Mouse (Mus musculus) WW6 (cell line): Measurements from ENCODE around the gene Fbxo3.
"Not testable (repeated sequence)": the region's sequence is repeated elsewhere in the genome, so short reads cannot be mapped to it uniquely, and the experiment has no call there.

Experiments used
- DNase-seq: peaks from one replicate; pipeline ENCODE4 v3.0.0-alpha.2; 2013; ENCODE audit warnings: low read depth, low spot score

The Fbxo3 gene

DNA sequence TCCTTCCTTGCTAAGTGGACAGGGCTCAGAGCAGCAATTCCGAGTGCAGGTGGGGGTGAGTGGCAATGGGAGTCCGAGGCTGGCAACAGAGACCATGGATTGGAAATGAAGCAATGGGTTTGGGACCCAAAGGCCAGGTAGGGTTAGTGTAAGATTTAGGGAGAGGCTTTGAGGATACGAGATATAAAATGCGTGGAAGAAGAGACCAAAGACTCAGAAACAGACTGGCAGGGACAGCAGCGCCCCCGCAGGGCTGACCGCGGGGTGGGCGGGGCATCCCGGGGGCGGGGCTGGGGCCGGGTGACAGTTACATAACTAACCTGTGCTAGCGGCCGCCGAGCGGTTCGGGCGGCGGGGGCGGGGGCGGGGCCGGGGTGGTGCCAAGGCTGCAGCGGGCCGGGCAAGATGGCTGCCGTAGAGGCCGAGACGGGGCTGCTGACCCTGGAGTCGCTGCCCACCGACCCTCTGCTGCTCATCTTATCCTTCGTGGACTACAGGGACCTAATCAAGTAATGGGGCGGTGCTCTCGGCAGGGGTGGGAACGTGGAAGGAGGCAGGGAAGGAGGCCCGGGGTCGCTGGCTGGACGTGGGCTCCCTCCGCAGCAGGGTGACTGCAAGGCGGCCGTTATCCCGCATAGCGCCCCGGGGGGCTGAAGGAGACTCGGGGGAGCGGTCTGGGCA, at the start of gene Fbxo3:
Gene Fbxo3 (plus strand): TSS at position 264 of the 681 bp plus-strand sequence.
- no peak for DNase-seq

DNA sequence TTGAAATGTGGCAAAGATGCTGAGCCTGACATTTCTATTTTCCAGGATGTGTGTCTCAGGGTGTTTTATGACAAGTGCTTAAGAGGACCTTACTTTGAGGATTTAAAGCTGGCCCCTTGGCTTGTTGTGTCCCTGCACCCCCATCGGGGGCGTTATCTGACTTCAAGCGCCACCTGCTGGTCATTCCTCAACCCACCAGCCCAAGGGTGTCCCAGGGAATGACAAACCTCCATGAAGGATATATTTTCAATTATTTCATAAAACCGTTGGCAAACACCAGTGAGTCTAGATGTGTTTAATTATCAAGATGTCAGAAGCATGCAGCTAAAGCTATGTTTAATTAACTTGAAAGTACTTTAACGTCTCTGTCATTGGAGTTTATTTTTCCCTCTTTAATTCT, 45.3 kb upstream of the Fbxo3 start:
- no peak for DNase-seq

DNA sequence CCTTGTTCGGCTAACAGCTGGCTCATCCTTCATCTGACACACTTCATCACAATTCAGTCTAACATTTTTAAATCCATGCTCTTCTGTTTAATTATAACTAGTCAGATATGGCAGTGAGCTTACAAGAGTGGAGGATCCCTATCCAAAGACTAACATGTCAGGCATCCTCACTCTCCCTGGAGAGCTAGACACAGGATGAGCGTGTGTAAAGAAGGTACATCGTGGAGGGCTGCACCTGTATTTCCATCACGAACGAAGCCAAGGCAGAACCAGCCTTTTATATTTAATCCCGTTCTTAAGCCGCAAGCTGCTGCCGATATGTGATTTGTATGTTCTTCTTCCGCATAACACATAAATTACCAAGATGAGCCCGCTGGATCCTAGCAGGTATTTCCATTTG, 44.4 kb upstream of the Fbxo3 start:
- DNase-seq: no peak

DNA sequence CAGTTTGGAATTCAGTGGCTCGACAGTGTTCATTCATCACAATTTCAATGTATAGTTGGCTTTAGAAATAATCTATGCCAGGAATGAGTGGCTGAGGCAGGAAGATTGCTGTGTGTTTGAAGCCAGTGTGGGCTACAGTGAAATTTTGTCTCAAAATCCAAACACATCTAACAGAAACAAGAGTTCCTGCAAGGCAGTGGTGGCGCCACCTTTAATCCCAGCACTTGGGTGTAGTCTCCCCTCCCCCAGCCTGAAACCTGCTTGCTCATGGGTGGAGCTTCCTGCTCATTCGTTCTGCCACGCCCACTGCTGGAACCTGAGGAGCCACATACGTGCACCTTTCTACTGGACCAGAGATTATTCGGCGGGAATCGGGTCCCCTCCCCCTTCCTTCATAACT, 39.9 kb upstream of the Fbxo3 start:
- not testable (repeated sequence) for DNase-seq

DNA sequence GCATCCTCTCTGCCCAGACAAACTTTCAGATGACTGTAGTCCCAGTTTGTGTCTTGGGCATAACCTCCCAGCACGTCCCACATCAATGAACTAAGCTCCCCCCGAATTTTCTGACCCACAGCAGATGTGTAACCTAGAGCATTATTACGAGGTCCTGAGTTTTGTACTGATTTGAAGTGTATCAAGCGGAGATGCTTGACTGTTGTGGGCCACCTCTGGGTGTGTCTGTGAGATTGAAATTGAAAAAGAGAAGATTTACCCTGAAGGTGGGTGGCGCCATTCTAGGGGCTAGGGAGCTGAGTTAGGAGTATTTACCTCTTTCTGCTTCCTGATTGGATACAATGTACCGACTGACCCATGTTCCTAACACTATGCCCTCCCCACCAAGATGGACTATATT, 37.8 kb upstream of the Fbxo3 start:
- no peak for DNase-seq

DNA sequence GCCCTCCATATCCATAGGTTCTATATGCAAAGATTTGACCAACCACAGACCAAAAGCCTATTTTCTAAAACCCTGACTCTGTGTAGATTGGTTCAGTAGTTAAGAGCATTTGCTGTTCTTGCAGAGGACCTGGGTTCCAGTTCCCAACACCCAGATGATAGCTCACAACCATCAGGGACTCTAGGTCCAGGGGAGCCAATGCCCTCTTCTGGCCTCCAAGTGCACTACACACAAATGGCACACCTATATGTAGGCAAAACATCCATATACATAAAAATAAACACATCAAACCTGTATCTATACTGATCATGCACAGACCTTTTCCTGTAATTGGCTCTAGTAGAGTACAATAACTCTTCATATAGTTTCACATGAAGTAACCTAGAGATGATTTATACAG, 36.2 kb upstream of the Fbxo3 start:
- DNase-seq: no peak

DNA sequence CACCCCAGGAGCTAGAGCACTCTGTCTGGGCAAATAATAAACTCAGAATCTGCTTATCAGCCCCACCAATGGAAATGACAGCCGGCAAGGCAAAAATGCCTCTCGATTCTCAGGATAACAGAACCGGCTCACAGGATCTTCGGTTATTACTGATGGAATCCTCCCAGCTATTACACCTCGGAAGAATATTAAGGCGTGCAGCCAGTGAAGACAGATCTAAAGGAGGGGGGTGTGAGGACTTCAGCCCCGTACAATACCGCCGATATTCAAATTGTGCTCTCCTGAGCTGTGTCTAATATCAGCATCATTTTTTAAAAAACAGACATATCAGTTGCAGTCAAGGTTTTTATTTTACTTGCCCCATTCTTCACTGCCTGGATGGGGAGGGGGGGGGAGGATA, 35.4 kb upstream of the Fbxo3 start:
- no peak for DNase-seq

DNA sequence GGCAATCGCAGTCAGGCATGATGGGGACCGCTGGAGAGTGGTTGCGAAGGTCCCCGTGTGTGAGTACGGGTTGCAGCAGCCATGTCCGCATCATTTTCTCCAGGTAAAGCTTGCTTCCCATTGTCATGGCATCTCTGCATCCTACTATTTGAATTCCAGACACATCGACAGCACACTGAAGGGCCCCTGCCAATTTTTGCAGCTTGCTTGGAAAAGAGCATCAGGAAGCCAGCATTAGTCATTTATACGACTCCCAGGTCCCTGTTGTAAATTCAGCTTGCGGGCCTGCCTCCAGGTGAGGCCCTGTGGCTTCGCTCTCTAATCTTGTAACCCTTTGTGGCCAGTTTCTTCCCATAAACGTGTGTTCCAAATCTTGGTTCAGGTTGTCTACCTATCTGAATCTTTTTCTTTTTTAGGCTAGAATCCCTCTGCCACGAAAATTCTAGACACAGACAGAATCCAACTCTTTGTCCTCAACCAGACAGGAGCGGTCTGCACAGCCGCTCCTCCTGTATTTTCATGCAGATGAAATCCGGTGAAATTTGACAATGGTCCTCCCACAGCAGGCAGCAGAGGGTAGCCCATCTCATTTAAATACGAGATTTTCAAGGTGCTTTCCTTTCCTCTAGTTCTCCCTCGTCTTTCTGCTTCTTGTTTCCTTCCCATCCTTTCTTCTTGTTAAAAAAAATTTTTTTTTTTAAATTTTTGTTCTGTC, 34.7 kb upstream of the Fbxo3 start:
- DNase-seq: no peak

DNA sequence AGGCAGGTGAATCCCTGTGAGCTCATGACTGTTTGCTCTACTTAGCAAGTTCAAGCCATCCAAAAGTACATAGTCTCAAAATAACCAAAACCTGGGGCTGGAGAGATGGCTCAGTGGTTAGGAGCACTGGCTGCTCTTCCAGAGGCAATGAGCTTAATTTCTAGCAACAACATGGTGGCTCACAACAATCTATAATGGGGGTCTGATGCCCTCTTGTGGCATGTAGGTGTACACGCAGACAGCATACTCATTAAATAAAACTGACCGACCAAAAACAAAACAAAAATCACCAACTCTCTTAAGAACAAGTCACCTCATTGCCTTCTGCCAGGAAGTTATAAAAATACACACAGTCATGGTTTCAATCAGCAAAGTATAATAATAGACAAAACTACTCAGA, 26.4 kb upstream of the Fbxo3 start:
- DNase-seq: no peak

DNA sequence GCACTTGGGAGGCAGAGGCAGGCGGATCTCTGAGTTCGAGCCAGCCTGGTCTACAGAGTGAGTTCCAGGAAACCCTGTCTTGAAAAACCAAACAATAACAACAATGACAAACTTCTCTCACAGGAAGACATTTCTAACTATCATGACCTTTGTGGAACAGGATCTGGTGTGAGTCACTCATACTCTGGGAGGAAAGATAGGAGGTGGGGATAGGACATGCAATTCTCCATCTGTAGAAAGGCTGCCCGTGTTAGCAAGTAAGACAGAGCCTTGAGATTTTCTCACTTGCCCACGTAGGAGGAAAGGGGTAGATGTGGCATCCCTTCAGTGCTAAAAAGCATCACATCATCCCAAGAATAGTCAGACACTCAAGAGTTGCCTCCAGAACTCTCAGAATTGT, 25.7 kb upstream of the Fbxo3 start:
- DNase-seq: no peak

DNA sequence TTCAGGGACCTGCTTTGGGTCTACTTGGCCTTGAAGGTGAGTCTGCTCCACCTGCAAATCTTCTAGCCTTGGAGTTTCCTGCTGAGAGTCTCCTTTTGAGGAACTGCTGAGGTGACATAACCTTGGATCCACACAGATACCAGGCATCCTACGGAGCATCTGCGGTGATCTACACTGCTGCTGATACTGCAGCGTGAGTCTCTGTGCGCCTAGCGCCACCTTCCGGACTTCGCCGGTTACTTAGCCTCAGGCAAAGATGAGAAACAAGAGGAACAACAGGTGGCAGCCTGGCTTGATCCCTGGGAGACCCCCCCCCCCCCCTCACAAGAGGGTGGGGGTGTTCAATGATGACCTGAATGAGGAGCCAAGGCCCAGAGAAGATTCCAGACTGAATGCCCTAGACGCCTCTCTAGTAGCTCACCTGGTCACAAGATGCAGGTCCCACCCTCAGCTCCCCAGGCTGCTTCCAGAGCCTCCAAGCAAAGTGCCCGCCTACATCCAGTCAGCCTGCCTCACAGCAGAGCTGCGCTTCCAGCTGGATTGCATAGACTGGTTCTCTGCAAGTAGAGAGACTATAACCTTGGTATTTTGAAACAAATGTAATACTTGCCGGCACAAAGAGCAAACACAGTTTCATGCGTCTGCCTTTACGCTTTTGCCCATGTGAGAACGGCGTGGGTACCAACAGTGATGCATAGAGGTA, 24.7 kb upstream of the Fbxo3 start:
- DNase-seq: peak; percentile 66

DNA sequence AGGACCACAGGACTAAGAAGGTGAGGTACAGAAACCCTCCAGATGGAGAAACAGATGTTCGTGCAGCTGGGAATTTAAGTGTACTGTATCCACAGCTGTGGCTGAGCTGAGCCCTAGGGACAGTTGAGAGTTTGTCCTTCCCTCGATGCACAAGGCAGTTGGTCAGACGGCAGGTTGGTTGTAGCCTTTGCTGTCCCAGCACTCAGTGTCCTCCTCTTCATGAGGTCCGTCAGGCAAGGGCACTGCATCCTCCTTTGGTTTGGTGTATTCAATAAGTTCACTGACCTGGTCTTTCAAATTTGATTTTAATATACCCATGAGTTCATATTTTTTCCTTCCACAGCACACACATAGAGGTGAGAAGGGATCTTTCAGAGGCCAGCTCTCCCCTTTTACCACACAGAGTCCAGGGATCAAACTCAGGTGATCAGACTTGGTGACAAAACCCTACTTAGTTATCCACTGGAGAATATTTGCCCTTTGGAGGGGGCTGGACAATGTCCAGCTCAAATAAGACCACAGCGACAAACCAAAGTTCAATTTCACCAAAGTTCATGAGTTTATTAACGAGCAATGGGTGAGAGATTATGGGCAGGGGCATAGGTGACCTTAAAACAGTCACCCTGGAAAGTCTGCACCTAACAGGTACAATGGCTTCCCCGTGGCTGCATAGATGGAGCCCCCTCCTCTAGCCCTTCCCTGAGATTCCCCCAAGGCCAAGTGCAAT, 19.6 kb upstream of the Fbxo3 start:
- DNase-seq: no peak

DNA sequence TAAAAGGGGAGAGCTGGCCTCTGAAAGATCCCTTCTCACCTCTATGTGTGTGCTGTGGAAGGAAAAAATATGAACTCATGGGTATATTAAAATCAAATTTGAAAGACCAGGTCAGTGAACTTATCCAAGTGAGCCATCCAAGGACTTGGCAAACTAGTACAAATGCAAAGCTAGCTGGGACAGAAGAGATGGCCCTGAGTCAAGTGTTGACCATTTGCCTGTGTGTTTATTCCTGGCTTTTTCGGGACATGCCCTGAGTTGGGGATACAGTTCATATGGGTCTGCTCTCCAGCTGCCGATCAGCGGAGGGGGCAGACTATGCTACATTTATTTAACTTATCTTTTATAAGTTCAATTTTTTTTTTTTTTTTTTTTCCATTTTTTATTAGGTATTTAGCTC, 18.7 kb upstream of the Fbxo3 start:
- not testable (repeated sequence) for DNase-seq

DNA sequence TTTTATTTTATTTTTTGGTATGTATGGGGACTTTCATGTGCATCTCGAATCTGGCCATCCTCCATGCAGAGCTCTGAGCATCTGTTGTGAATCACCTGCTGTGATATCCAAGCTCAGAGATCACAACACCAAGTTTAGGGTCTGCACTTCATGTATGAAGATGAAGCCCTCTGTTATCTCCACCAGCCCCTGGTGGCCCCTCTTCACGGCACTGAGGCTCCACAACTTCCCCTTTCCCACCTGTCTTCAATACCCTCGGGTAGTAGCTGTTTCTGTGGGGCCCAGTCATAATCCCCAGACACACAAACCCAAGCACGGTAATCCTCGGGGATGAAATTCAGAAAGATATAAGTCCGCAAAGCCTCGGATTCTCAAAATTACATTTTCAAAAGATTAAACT, 4.4 kb upstream of the Fbxo3 start:
- no peak for DNase-seq

DNA sequence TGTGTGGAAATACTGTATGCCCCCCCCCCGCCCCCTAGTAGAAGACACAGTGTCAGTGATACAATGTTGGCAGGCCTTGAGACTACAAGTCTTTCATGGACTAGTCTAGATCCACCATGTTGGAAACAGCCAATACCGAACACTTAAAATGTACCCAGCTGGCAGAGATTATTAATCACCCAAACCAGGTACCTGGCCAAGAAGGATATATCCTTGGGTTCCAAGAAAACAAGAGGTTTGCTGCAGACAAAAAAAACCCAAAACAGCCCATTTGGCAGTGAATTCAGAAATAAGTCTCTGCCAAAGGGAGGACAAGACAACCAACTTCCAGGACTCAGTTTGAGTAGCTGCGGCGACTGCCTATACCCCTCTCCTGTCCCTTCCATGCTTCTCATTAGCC, 2.9 kb upstream of the Fbxo3 start:
- DNase-seq: no peak

DNA sequence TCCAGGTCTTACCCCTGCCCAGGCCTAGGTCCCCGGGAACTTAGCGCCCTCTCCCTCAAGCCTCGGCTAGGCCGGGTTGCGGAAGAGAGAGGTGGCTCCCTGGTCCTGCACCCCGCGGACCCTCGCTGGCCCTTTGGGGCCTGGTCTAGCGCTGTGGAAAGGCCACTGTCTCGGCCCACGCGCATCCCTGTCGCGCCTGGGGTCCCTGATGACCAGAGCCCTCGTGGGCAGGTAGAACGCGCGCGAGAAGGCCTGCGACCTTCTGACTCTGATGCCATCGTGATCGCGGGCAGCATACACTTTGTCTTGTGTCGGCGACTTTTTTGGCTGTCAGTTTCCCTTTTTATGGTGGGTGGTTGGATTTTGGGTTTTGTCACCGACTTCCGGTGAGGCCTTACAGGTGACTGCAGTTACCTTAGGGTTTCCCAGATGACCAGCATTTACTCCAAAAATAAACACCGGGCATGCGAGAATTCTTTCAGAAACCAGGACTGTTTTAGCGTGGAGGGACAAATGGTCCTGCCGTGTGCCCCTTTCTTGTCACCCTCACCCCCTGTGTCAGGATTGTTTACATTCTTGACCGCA, 710 bp downstream of the Fbxo3 start, which contains the start of gene 4931422A03Rik:
Gene 4931422A03Rik (minus strand): TSS at position 223 of the 585 bp plus-strand sequence.
- DNase-seq: no peak

DNA sequence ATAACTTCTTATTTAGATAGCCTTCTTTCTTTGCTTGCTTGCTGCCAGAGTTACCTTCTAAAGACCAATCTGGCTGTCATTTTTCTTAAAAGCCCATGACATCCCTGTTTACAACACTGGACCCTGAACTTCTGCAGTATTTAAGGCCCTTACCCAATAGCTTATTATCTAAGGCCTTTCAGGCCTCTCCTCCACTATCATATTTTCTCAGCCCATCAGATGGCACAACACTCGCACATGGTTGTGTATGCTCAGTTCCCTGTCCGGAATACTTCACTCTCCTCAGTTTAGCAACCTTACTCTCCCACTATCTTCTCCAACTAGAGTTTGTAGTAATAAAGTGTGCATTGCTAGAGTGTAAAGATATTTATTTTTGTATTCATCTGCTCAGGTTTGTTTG, 1.6 kb downstream of the Fbxo3 start:
- DNase-seq: no peak

DNA sequence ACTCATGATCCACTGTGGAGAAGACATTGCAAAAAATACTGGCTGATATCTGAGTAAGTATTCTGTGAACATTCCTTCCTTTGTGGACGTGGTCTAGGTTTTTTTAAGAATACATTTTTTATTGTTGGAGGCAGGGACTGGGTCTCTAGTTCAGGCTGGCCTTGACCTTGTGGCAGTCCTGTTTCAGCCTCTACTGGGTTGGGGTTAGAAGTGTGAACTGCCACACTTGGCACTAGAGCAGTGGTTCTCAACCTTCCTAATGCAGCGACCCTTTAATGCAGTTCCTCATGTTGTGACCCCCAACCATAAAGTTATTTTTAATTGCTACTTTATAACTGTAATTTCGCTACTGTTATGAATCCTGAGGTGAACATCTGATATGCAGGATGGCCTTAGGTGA, 2.9 kb downstream of the Fbxo3 start:
- DNase-seq: no peak

DNA sequence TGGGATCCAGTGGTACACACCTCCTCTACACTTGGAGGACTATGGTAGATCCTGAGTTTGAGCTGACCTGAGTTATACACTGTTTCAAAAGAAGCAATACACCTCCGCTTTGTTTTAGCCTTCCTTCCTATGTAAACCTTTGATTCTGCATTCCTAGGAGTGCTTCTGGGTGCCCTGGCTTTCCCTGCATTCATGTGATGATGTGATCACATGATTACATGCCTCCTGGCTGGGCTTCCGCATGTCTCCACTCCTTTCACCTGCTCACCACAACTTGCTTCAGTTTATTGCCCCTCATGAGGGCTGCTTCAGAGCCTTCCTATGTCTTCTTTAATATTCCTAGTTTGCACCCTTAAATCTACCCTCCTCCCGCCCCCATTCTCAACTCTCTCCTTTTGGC, 4.5 kb downstream of the Fbxo3 start:
- DNase-seq: no peak

DNA sequence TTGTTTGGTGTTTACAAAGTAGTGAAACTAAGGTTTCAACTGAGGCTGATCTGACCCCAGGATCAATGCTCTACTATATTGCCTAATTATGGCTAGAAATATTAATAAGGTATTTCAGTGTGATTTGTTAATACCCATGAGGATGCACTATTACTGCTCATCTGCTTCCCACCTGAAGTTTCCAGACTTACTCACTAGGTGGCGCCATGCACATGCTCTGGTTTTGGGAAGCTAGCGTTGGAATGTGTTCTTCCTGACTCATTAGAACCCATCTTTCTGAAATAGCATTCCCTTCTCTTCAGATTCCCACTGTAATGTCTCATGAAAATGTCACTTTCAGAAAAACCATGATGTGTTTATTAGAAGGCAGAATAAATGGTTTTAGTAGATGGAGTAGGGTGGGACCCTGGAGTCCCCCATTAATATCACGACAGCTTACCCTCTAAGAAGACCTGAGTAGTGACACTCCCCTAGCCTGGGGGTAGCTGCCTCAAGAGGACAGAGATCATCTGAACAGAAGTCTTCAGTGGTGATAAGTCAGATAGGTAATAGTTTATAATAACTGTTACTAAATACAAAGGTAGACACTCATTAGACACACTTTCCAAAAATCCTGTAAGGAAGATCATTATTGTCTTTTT, 7.4 kb downstream of the Fbxo3 start:
- DNase-seq: no peak

DNA sequence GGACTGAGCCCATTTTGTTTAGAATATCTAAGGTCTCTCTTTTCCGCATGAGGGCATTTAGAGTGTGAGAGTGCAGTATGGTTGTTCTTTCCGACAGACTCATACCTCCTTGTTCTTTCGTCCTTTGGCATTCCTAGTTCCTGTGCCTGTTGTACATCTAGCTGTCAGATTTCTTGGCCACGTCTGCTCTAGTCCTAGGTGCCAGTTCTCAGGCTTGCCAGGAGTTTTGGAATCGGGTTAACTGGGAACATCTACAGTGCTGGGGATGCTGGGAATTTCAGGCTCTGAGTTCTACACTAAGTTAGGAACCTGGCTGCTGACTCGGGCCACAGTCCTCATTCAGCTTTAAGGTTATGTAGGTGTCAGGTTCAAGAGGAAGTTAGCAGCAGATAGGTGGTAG, 8.1 kb downstream of the Fbxo3 start:
- DNase-seq: no peak
